In the genomic region with DNA sequence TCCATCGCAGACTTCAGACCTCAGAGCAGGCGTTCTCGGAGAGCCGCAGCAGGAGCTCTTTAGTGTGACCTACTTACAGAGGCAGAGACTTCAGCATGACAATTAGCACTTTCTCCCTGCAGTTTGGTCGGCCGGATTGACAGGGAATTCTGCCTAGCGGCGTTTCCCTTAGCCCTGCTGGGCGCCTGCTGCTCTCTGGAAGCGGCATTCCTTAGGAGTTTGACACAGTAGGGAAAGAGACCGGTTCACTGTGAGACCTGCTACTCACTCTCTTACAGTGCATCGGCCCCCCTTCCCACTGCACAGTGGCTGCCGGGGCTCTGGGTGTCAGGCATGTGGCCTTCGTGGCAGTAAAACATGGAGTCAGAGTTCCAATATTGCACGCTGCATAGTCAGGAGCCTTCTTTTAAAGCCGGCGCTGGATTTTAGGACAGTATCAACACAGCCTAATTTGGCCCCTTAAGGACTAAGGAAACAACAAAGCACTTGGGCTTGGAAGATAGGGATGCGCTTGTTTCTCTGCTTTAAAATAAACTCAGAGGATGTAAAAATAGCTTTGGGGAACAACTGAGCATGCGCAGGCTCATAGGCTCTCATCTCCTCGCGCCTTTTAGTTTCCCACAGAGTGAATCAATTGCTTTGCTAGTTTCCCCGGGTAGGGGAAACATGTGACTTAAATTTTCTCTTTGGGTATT, we compare ENCODE assay signal across 8 mouse cellular contexts.
A peak's percentile ranks its signal among the peaks of the same experiment; 100 is the strongest.
DNase-seq lines count a peak whose midpoint lies in the region; ATAC-seq lines count a peak whose summit lies in the region.

No protein-coding gene starts in this region.

- ATAC-seq in kidney, embryonic 16.5 days (ENCODE audit: low FRiP score, low TSS enrichment): peak; percentile 80; the same call in 1 of the 2 replicates
- ATAC-seq in cerebellum, adult (ENCODE audit: insufficient number of reproducible peaks, low FRiP score, low TSS enrichment): peak; percentile 87
- ATAC-seq in forebrain, embryonic 13.5 days: peak; percentile 86
- no peak for ATAC-seq in intestine, embryonic 14.5 days (replicated peaks; ENCODE audit: low FRiP score, low TSS enrichment, low read depth)
- ATAC-seq in neural tube, embryonic 11.5 days (ENCODE audit: insufficient read depth, low FRiP score, low TSS enrichment): peak; percentile 71
- ATAC-seq in megakaryocyte progenitor cell, adult 5-6 weeks (replicated peaks; ENCODE audit: poor library complexity): no peak

- peak overlapping the region; percentile 18 for H3K4me3 ChIP-seq in kidney, embryonic 16.5 days (ENCODE audit: low read length)
- peak overlapping the region; percentile 22 for H3K4me3 ChIP-seq in forebrain, embryonic 13.5 days
- H3K4me3 ChIP-seq in intestine, embryonic 14.5 days (ENCODE audit: low read depth, low read length): peak overlapping the region; percentile 27
- peak overlapping the region; percentile 17 for H3K4me3 ChIP-seq in neural tube, embryonic 11.5 days (ENCODE audit: low read depth, low read length)

- peak overlapping the region; percentile 47 for H3K4me2 ChIP-seq in kidney, embryonic 16.5 days (replicated peaks; ENCODE audit: low read depth, low read length)
- H3K4me2 ChIP-seq in forebrain, embryonic 13.5 days: peak overlapping the region; percentile 58
- H3K4me2 ChIP-seq in intestine, embryonic 14.5 days (ENCODE audit: low read length): peak overlapping the region; percentile 51
- H3K4me2 ChIP-seq in neural tube, embryonic 11.5 days (ENCODE audit: low read depth): peak overlapping the region; percentile 53

- H3K4me1 ChIP-seq in kidney, embryonic 16.5 days (ENCODE audit: insufficient read depth, low read length): peaks cover 9% of the 10 kb centered on the region
- H3K4me1 ChIP-seq in forebrain, embryonic 13.5 days: peaks cover 30% of the 10 kb centered on the region
- no peaks in the 10 kb centered on the region for H3K4me1 ChIP-seq in intestine, embryonic 14.5 days (replicated peaks; ENCODE audit: control insufficient read depth, insufficient read depth, low read length)
- 0 out of 2 replicates have a peak, but pooled peaks cover 5% of the 10 kb centered on the region for H3K4me1 ChIP-seq in neural tube, embryonic 11.5 days (ENCODE audit: control insufficient read depth, insufficient read depth, low read length)

- peak overlapping the region; percentile 6; the same call in 1 of the 2 replicates for H3K9ac ChIP-seq in kidney, embryonic 16.5 days (replicated peaks; ENCODE audit: low read length)
- H3K9ac ChIP-seq in forebrain, embryonic 13.5 days: 0 out of 2 replicates have a peak overlapping the region, but pooled peaks have one; percentile 21
- peak overlapping the region; percentile 25; the same call in 1 of the 2 replicates for H3K9ac ChIP-seq in intestine, embryonic 14.5 days (ENCODE audit: low read length)
- peak overlapping the region; percentile 33; the same call in 1 of the 2 replicates for H3K9ac ChIP-seq in neural tube, embryonic 11.5 days (ENCODE audit: low read length)

- no peak for DNase-seq in kidney, adult 9 months
- peak; percentile 52 for DNase-seq in intestine, embryonic 14.5 days (ENCODE audit: low spot score)
- peak; percentile 54 for DNase-seq in neural tube, embryonic 11.5 days (ENCODE audit: low spot score)
- no peak for DNase-seq in urinary bladder, adult 2 months (ENCODE audit: low spot score)

- H3K27me3 ChIP-seq in kidney, embryonic 16.5 days (ENCODE audit: insufficient read depth, low read length): peaks cover 26% of the 10 kb centered on the region
- H3K27me3 ChIP-seq in forebrain, embryonic 13.5 days: peaks cover 5% of the 10 kb centered on the region; the same call in 1 of the 2 replicates
- H3K27me3 ChIP-seq in intestine, embryonic 14.5 days (replicated peaks; ENCODE audit: control insufficient read depth, insufficient read depth, low read length): peaks cover 22% of the 10 kb centered on the region; the same call in 1 of the 2 replicates
- H3K27me3 ChIP-seq in neural tube, embryonic 11.5 days (ENCODE audit: control insufficient read depth, insufficient read depth, low read length): no peaks in the 10 kb centered on the region

- H3K9me3 ChIP-seq in kidney, embryonic 16.5 days (ENCODE audit: low read length): no peaks in the 10 kb centered on the region
- H3K9me3 ChIP-seq in forebrain, embryonic 13.5 days (replicated peaks): no peaks in the 10 kb centered on the region
- no peaks in the 10 kb centered on the region for H3K9me3 ChIP-seq in intestine, embryonic 14.5 days (ENCODE audit: control insufficient read depth, low read length)
- no peaks in the 10 kb centered on the region for H3K9me3 ChIP-seq in neural tube, embryonic 11.5 days (ENCODE audit: control insufficient read depth, low read length)

- H3K36me3 ChIP-seq in kidney, embryonic 16.5 days (ENCODE audit: insufficient read depth, low read length): no peaks in the 10 kb centered on the region
- H3K36me3 ChIP-seq in forebrain, embryonic 13.5 days (ENCODE audit: poor library complexity, severe bottlenecking): no peaks in the 10 kb centered on the region
- H3K36me3 ChIP-seq in intestine, embryonic 14.5 days (ENCODE audit: control insufficient read depth, insufficient read depth, low read length): no peaks in the 10 kb centered on the region
- no peaks in the 10 kb centered on the region for H3K36me3 ChIP-seq in neural tube, embryonic 11.5 days (ENCODE audit: control insufficient read depth, insufficient read depth, low read length)

- H3K27ac ChIP-seq in kidney, embryonic 16.5 days (ENCODE audit: low read length): no peak overlapping the region
- peak overlapping the region; percentile 58 for H3K27ac ChIP-seq in forebrain, embryonic 13.5 days
- H3K27ac ChIP-seq in intestine, embryonic 14.5 days (ENCODE audit: low read depth): no peak overlapping the region
- H3K27ac ChIP-seq in neural tube, embryonic 11.5 days (ENCODE audit: low read depth, low read length): no peak overlapping the region

- 3% methylated on average over 22 of the region's 22 CpGs for WGBS in kidney, embryonic 16.5 days
- 2% methylated on average over 22 of the region's 22 CpGs for WGBS in forebrain, embryonic 13.5 days
- WGBS in intestine, embryonic 14.5 days: 3% methylated on average over 22 of the region's 22 CpGs
- WGBS in neural tube, embryonic 11.5 days: 2% methylated on average over 22 of the region's 22 CpGs

Comparison
In these comparisons a context has a peak if more than half of its experiments do, and no peak if none do; other contexts are left out.
1. ATAC-seq: peak in kidney, embryonic 16.5 days (single experiment), cerebellum, adult (single experiment), forebrain, embryonic 13.5 days (single experiment) and neural tube, embryonic 11.5 days (single experiment); none in intestine, embryonic 14.5 days (single experiment) and megakaryocyte progenitor cell, adult 5-6 weeks (single experiment).
2. DNase-seq: peak in intestine, embryonic 14.5 days (single experiment) and neural tube, embryonic 11.5 days (single experiment); none in kidney, adult 9 months (single experiment) and urinary bladder, adult 2 months (single experiment).
3. Peak in every context shown above with its lines, with median percentiles within 50 percentile points of each other: H3K4me2 ChIP-seq, H3K4me3 ChIP-seq and H3K9ac ChIP-seq.